Mouse (Mus musculus) cerebellum, postnatal 36 days (tissue): Measurements from ENCODE around the gene Trim44.

ENCODE experiments used
- DNase-seq, 2 experiments: peaks; one replicate each; pipeline ENCODE4 v3.0.0; 2021 to 2022; ENCODE audit warnings: mixed read lengths in 2 of 2

Gene Trim44

DNA sequence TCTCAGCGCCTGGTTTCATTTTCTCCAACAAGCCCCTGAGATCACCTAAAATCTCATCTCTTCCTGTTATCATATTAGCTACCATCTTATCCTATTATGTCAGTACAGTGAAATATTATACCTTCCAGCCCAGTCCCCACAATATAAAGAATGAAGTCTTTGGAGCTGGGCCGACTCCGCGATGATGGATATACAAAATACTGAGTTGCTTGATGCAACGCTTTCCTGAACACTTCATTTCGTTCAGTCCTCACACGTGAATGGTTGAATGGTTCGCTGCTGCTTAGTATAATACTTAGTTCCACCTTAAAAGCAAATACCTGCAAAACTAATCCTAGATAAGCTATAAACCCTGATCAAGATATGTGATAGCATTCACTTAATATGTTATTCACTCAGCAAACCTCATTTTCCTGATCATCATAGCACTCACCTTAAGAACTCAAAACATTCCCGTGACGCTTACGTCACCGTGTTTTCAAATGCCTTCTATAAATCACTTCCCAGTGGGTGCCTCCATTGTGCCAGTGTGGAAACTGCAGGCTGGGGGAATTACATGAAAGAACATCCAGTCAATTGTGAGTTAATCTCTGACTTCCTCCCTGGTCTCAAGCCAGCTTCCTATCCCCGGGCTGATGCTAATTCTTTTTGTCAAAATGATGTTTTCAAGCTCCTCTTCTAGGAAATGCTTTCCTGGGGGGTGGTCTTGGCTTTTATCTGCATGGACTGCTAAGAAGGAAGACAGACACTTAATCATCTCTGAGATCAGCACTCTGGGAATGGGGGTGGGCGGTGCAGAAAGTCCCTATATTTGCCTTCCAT lies at the start of gene Trim44:
Gene Trim44, minus strand, starts transcription at position 466 of the 822 bp plus-strand sequence.
- no peak for DNase-seq

GRCm38 (mm10) chr2:102455126-102455525 lies 47.5 kb upstream of the Trim44 start:
- DNase-seq = no peak

GRCm38 (mm10) chr2:102453447-102453846 lies 45.8 kb upstream of the Trim44 start:
- DNase-seq = peak; percentile 11 to 16

DNA sequence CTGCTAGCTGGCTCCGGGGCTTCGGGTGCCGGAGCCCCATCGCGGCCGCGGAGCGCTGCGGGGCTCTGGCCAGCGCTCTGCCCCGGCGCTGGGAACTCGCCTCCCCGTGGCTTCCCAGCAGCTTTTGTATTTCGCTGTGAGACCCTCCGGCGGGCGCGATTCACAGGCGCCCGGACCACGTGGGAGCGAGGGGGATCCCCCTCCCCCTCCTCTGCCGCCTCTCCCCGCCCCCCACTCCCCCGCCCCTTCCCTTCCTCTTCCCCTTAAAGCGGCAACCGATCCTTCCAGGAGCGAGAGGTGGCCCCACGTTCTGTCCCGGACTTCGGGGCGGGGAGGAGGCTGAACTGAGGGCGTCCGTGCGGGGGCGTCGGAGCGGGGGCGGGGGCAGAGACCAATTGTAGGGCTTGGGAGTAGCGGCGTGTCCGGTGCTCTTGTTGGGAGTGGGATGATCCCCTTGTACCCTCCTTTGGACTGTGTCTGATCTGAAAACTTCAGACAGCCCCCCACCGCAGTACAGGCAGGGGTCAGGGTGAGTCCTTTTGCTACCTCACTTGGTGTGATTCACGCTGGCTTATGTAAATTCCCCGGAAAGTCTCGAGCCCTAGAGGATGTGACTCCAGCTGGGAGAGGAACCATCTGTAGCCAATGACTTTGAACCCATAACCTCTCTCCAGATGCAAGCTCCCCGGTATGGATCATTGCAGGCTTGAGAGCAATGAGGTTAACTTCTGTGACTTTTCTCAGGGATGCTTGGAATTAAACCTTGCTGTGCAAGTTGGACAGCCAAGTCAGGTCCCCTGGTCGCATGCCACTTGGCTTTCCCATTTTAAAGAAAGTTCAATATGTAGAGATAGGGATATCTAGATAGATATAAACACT lies 44.3 kb upstream of the Trim44 start, which contains the start of gene Fjx1:
Gene Fjx1, minus strand, starts transcription at position 829 of the 879 bp plus-strand sequence.
- DNase-seq = no peak

- DNase-seq = peak; percentile 55 to 57
These were observed 43.4 kb upstream of the Trim44 start for GRCm38 (mm10) chr2:102450761-102451670.

DNA sequence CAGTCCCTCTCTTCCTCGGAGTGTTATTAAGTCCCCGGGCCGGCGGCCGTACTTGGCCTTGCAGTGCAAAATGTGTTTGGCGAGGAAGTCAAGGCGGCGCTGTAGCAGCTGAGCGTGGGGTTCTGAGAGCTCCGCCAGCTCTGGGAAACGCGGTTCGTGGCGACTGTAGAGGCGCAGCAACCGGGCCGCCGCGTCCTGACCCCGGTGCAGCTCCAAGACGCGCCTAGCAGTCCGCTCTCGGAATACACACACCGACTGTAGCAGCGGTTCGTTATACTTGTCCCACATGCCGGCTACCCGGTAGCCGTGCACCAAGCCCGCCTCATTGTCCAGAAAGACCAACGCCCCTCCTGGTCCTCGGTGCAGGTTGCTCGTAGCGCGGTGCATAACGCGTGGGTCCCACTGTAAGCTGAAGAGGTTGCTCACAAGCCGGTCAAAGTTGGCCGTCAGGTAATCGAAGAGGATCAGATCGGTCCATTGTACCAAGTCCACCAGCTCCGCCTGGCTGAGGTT lies 42.7 kb upstream of the Trim44 start:
- peak; percentile 75 for DNase-seq

DNA sequence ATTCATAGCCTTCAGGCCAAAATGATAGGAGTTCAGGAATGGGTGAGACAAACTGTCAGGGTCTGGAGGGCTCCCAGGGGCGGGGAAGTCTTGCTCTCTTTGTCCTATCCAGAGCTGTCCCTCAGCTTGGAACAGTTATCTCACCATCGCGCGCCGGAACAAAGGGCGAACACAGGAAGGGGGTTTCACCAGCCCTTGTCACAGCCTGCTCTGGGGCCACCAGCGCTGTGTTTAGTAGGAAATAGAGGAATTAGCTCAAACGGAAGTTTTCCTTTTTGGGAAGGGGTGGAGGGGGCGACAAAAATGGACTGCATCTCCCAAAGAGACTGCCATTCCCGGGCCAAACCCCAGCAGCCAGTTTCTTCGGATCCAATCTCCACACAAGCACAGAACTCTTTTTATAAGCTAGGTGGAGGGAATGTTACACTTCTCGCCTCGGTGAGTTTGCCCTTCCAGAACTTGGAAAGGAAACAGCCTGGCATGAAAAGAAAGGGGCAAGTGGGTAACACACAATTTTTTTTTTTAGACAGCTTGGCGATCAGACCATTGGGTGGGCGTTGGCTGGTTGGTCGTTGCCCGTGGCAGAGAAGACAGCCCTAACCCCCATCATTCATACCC lies 42.1 kb upstream of the Trim44 start:
- peak; percentile 16 to 24 for DNase-seq

DNA sequence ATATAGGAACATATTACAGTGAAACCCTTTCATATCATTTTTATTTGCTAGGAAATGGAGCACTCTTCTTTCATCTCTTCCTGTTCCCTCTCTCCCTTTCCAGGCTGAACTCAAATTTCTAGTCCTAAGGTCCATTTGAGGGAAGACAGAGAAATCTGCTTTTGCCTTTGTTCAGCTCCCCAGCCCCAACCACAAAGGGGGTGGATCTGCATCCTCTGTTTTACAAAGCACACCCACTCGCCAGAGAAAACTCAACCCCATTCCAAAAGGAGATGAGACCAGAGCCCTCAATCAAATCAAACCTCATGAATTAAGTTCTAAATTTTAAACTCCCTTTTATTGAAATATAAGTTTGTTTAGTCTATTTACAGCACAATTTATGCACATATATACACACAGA lies 41.4 kb upstream of the Trim44 start:
- DNase-seq = no peak

GRCm38 (mm10) chr2:102447831-102448230 lies 40.2 kb upstream of the Trim44 start:
- no peak for DNase-seq

DNA sequence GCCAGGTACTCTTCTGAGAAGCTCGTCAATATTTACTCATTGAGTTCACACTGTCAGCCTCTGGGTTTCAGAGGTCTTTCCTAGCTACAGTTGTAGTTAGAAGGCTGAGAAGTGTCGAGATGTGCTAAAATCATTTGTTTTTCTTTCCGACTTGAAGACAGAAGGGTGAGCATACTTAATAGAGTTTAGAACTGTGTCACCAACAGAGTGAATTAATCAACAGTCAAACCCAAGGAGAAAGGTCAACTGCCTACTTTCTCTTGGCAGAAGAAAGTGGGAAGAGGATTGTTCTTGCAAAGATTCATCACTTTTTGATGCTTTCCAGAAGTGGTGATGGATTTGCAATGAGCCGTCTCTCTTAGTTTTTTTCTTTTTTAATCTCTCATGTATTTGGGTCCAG lies 39.2 kb upstream of the Trim44 start:
- no peak for DNase-seq

DNA sequence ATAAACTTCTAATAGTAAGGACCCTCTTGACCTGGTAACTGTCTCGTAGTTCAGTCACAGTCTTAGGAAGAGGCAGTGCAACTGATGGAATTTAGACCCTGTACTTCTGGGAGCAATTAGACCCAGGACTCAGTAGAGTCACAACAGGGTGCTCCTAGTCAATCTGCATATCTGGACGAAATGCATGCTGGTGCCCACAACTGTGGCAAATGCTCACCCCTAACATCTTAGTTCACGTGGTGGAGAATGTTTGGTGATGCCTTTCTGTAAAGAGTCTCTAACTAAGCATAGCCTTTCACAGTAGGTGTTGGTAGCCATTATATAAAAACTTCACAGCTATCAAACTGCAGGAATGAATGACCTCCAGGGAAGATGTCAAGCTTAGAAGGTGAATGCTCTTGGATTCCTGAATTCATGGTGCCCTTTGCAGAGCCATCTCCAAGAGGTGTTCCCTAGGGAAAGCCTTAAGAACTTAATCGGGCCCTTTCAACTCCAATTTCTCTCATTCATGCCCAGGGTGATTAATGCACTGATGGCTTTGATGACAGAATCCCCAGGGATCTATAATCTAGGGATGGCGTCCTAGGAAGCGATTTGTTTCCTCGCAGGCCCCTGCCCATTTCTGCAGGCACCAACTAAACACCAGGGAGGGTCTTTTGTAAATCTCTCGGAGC lies 29.9 kb upstream of the Trim44 start:
- DNase-seq = no peak

GRCm38 (mm10) chr2:102433879-102434278 lies 26.3 kb upstream of the Trim44 start:
- DNase-seq = no peak

DNA sequence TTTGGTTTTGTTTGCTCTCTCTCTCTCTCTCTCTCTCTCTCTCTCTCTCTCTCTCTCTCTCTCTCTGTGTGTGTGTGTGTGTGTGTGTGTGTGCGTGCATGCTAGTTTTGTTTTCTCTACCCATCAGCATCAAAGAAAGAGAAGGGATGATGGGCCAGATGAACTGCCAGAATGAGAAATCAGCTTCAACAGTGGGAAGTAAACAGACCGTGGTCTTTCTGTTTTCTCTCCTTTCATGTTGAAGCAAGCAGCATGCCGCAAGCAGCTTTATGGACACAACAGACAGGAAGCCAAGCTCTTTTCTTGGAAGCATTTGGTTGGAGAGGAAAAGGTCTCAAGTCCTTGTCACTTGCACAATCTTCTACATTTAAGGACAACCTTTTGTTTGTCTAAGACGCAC lies 23.5 kb upstream of the Trim44 start:
- DNase-seq = no peak

GRCm38 (mm10) chr2:102427974-102428373 lies 20.3 kb upstream of the Trim44 start:
- DNase-seq = no peak

DNA sequence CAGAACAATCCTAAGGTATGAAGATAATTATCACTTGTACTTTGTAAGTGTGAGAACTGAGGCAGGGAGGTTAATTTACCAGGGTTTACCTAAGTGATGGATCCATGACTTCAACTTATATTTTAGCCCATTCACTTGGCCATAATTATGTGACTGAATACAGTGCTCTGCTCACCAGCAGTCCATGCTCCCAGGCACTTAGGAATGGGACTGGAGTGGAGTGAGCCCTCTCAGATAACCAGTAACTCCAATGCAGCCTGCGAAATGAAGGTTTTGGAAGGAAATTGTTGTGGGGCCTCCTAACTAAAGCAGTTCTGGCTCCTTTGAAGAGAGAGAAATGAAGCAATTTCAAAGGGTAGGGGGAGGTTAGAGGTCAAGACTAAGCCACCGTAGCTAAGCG lies 18.8 kb upstream of the Trim44 start:
- no peak for DNase-seq

GRCm38 (mm10) chr2:102416149-102416743 lies 8.6 kb upstream of the Trim44 start:
- peak in 1 of 2 experiments; percentile 4 for DNase-seq

- no peak for DNase-seq
These were observed 5.1 kb upstream of the Trim44 start for GRCm38 (mm10) chr2:102412738-102413137.

- no peak for DNase-seq
These were observed 3.0 kb upstream of the Trim44 start for GRCm38 (mm10) chr2:102410615-102411014.

DNA sequence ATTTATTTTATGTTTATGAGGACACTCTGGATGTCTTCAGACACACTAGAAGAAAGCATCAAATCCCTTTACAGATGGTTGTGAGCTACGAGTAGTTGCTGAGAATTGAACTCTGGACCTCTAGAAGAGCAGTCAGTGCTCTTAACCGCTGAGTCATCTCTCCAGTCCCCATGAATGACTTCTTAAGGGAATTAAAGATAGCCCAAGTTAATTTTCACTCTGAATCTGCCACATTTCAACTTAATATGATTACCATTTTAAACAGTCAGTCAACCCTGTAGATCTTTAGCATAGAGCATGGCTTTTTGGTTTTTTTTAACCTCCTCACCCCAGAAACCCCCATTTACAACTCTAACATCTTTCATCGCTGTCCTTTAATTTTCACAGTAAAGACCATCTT lies 2.1 kb upstream of the Trim44 start:
- no peak for DNase-seq

- no peak for DNase-seq
These were observed 1.0 kb downstream of the Trim44 start for GRCm38 (mm10) chr2:102406324-102407304.
